Mouse (Mus musculus) CD8-positive naive resting alpha-beta T cell, adult 2 months (primary cell): Measurements from ENCODE around the gene Rpl9.
A peak's percentile ranks its signal among the peaks of the same experiment; 100 is the strongest.

Experiments
- DNase-seq, 2 experiments: peaks; one replicate each; pipeline ENCODE4 v3.0.0; 2022; ENCODE audit warnings: low read depth in 2 of 2, low spot score in 2 of 2

Gene Rpl9

GRCm38 (mm10) chr5:65390648-65391644 lies at the start of gene Rpl9, which contains the start of gene Lias:
Gene Rpl9 (minus strand): TSS chr5:65391444.
Gene Lias (plus strand): TSS chr5:65391497.
- peak; percentile 98 for DNase-seq

GRCm38 (mm10) chr5:65438041-65438440 lies 46.8 kb upstream of the Rpl9 start:
- DNase-seq = no peak

- peak; percentile 87 to 92 for DNase-seq
Observed at GRCm38 (mm10) chr5:65435806-65436561, 44.7 kb upstream of the Rpl9 start, which contains the start of gene Ugdh. Gene Ugdh (minus strand): TSS chr5:65435949.

GRCm38 (mm10) chr5:65435363-65435805 lies 44.1 kb upstream of the Rpl9 start:
- peak in 1 of 2 experiments; percentile 4 for DNase-seq

- DNase-seq = peak in 1 of 2 experiments; percentile 3
Observed at GRCm38 (mm10) chr5:65434471-65435362, 43.5 kb upstream of the Rpl9 start.

- no peak for DNase-seq
Observed at GRCm38 (mm10) chr5:65429441-65429840, 38.2 kb upstream of the Rpl9 start.

GRCm38 (mm10) chr5:65428321-65428720 lies 37.1 kb upstream of the Rpl9 start:
- no peak for DNase-seq

- DNase-seq = no peak
Observed at GRCm38 (mm10) chr5:65425251-65425650, 34.0 kb upstream of the Rpl9 start.

- no peak for DNase-seq
Observed at GRCm38 (mm10) chr5:65424215-65424614, 33.0 kb upstream of the Rpl9 start.

GRCm38 (mm10) chr5:65422803-65423202 lies 31.6 kb upstream of the Rpl9 start:
- DNase-seq = no peak

GRCm38 (mm10) chr5:65420822-65421221 lies 29.6 kb upstream of the Rpl9 start:
- no peak for DNase-seq

- DNase-seq = no peak
Observed at GRCm38 (mm10) chr5:65419136-65419535, 27.9 kb upstream of the Rpl9 start.

- DNase-seq = no peak
Observed at GRCm38 (mm10) chr5:65415653-65416458, 24.6 kb upstream of the Rpl9 start.

GRCm38 (mm10) chr5:65407989-65408388 lies 16.7 kb upstream of the Rpl9 start:
- no peak for DNase-seq

- DNase-seq = peak; percentile 69 to 77
Observed at GRCm38 (mm10) chr5:65401251-65401994, 10.2 kb upstream of the Rpl9 start.

GRCm38 (mm10) chr5:65394425-65394824 lies 3.2 kb upstream of the Rpl9 start:
- DNase-seq = no peak

- DNase-seq = no peak
Observed at GRCm38 (mm10) chr5:65391753-65392152, 509 bp upstream of the Rpl9 start.

- no peak for DNase-seq
Observed at GRCm38 (mm10) chr5:65387008-65387867, 4.0 kb downstream of the Rpl9 start.
